Comparison of ENCODE assay signal across 10 mouse cellular contexts in genomic region chr5:140743706-140744131, GRCm38 (mm10). TPM values are rescaled to one million over a fixed set of nuclear protein-coding genes. Genes with fewer than 3 reads are reported as not detected.
DNase-seq lines count a peak whose midpoint lies in the region; ATAC-seq and TF ChIP-seq lines count a peak whose summit lies in the region.
"Had no signal": no experiment of that assay in that cellular context is flagged by ENCODE, and none has a peak within 500 bp of the region (broad histone marks: within the 10 kb centered on the region; RNA-seq: fewer than 3 reads in every experiment).

No protein-coding gene starts in this region.

- no peak overlapping the region for H3K9ac ChIP-seq in intestine, postnatal 0 days (ENCODE audit: low read depth, low read length)
- no peak overlapping the region for H3K9ac ChIP-seq in intestine, embryonic 15.5 days
- H3K9ac ChIP-seq in hindbrain, embryonic 11.5 days (ENCODE audit: low read depth, low read length) = no peak overlapping the region
- H3K9ac ChIP-seq: liver, embryonic 13.5 days; neural tube, embryonic 12.5 days had no signal

- peak; percentile 35; the same call in 1 of the 2 replicates for TF ChIP-seq CTCF in intestine, postnatal 0 days (IDR thresholded peaks at IDR 0.05; ENCODE audit: low read depth)

- H3K9me3 ChIP-seq in intestine, postnatal 0 days (ENCODE audit: control insufficient read depth) = no peaks in the 10 kb centered on the region
- no peaks in the 10 kb centered on the region for H3K9me3 ChIP-seq in intestine, embryonic 15.5 days
- no peaks in the 10 kb centered on the region for H3K9me3 ChIP-seq in hindbrain, embryonic 11.5 days (ENCODE audit: control insufficient read depth, low read length)
- H3K9me3 ChIP-seq: liver, embryonic 13.5 days; neural tube, embryonic 12.5 days had no signal

- H3K27ac ChIP-seq in intestine, postnatal 0 days (ENCODE audit: low read depth, low read length) = no peak overlapping the region
- H3K27ac ChIP-seq in intestine, embryonic 15.5 days = no peak overlapping the region
- no peak overlapping the region for H3K27ac ChIP-seq in hindbrain, embryonic 11.5 days (ENCODE audit: low read depth, low read length)
- H3K27ac ChIP-seq: liver, embryonic 13.5 days; neural tube, embryonic 12.5 days had no signal

- H3K4me3 ChIP-seq in intestine, postnatal 0 days (ENCODE audit: low read depth, low read length) = no peak overlapping the region
- H3K4me3 ChIP-seq in intestine, embryonic 15.5 days (replicated peaks) = no peak overlapping the region
- H3K4me3 ChIP-seq in hindbrain, embryonic 11.5 days (ENCODE audit: low read depth, low read length) = no peak overlapping the region
- H3K4me3 ChIP-seq: liver, embryonic 13.5 days; neural tube, embryonic 12.5 days had no signal

- ATAC-seq in intestine, postnatal 0 days = no peak
- no peak for ATAC-seq in intestine, embryonic 15.5 days
- no peak for ATAC-seq in hindbrain, embryonic 11.5 days (ENCODE audit: low FRiP score)
- no peak for ATAC-seq in erythroid progenitor cell, adult 5-6 weeks (replicated peaks; ENCODE audit: low FRiP score, poor library complexity, severe bottlenecking)

- no peaks in the 10 kb centered on the region for H3K4me1 ChIP-seq in intestine, postnatal 0 days (replicated peaks; ENCODE audit: control insufficient read depth, insufficient read depth, low read length)
- no peaks in the 10 kb centered on the region for H3K4me1 ChIP-seq in intestine, embryonic 15.5 days (replicated peaks)
- no peaks in the 10 kb centered on the region for H3K4me1 ChIP-seq in hindbrain, embryonic 11.5 days (replicated peaks; ENCODE audit: control insufficient read depth, insufficient read depth, low read length)

- DNase-seq in A20 (ENCODE audit: low read depth, low spot score) = peak; percentile 25
- DNase-seq in R1 (ENCODE audit: low read depth, low spot score) = peak; percentile 45
- DNase-seq in hindbrain, embryonic 11.5 days (ENCODE audit: low spot score) = peak; percentile 19
- DNase-seq in urinary bladder, postnatal 10 days (ENCODE audit: low spot score) = no peak
- no peak for DNase-seq in ovary, adult 18-20 months (ENCODE audit: low spot score)
- DNase-seq: liver, embryonic 13.5 days had no signal

- no peaks in the 10 kb centered on the region for H3K36me3 ChIP-seq in intestine, postnatal 0 days (ENCODE audit: control insufficient read depth, insufficient read depth)
- H3K36me3 ChIP-seq in intestine, embryonic 15.5 days = no peaks in the 10 kb centered on the region
- H3K36me3 ChIP-seq in hindbrain, embryonic 11.5 days (ENCODE audit: control insufficient read depth, insufficient read depth, low read length) = no peaks in the 10 kb centered on the region
- H3K36me3 ChIP-seq: liver, embryonic 13.5 days; neural tube, embryonic 12.5 days had no signal

- 42% methylated on average over 12 of the region's 12 CpGs for WGBS in intestine, postnatal 0 days
- 33% methylated on average over 12 of the region's 12 CpGs for WGBS in intestine, embryonic 15.5 days
- 29% methylated on average over 12 of the region's 12 CpGs for WGBS in hindbrain, embryonic 11.5 days

- H3K4me2 ChIP-seq in intestine, postnatal 0 days (replicated peaks; ENCODE audit: low read depth) = no peak overlapping the region
- H3K4me2 ChIP-seq in intestine, embryonic 15.5 days (replicated peaks) = no peak overlapping the region
- H3K4me2 ChIP-seq in hindbrain, embryonic 11.5 days (replicated peaks; ENCODE audit: low read depth, low read length) = no peak overlapping the region
- H3K4me2 ChIP-seq: liver, embryonic 13.5 days; neural tube, embryonic 12.5 days had no signal

- H3K27me3 ChIP-seq in intestine, postnatal 0 days (replicated peaks; ENCODE audit: control insufficient read depth, insufficient read depth, low read length) = no peaks in the 10 kb centered on the region
- no peaks in the 10 kb centered on the region for H3K27me3 ChIP-seq in intestine, embryonic 15.5 days (replicated peaks)
- H3K27me3 ChIP-seq in hindbrain, embryonic 11.5 days (ENCODE audit: control insufficient read depth, insufficient read depth, low read length) = no peaks in the 10 kb centered on the region
- H3K27me3 ChIP-seq: neural tube, embryonic 12.5 days had no signal

RNA-seq across cellular contexts. Expression of gene Amz1, which starts 19.8 kb away (rescaled TPM):
- polyA plus RNA-seq in intestine, postnatal 0 days (2015; fragmentation: Nextera tagmentation; extraction: Ambion mirVana) = 1.2 and 1.3 TPM in 2 replicates
- polyA plus RNA-seq in intestine, embryonic 15.5 days (2015; fragmentation: Nextera tagmentation; extraction: Ambion mirVana) = 1.1 TPM in 2 replicates
- 0.32 and 1.5 TPM in 2 replicates for polyA plus RNA-seq in hindbrain, embryonic 11.5 days (2014; fragmentation: Nextera tagmentation; extraction: Ambion mirVana)
- total RNA-seq in erythroid progenitor cell, adult 5-6 weeks (2015; ENCODE audit: low replicate concordance) = 2.2 TPM in 1 of 2 replicates, not detected in the other
- 0.13 and 1.2 TPM in 2 replicates for total RNA-seq in erythroid progenitor cell, adult 5-6 weeks (2017; ENCODE audit: low replicate concordance)

RNA-seq across cellular contexts. Expression of gene Brat1, which starts 38.9 kb away (rescaled TPM):
- 7.5 and 8.0 TPM in 2 replicates for polyA plus RNA-seq in intestine, postnatal 0 days (2015; fragmentation: Nextera tagmentation; extraction: Ambion mirVana)
- polyA plus RNA-seq in intestine, embryonic 15.5 days (2015; fragmentation: Nextera tagmentation; extraction: Ambion mirVana) = 18.9 and 20.3 TPM in 2 replicates
- polyA plus RNA-seq in hindbrain, embryonic 11.5 days (2014; fragmentation: Nextera tagmentation; extraction: Ambion mirVana) = 8.8 and 9.6 TPM in 2 replicates
- total RNA-seq in erythroid progenitor cell, adult 5-6 weeks (2015; ENCODE audit: low replicate concordance) = 0.84 and 2.2 TPM in 2 replicates
- 1.9 and 2.0 TPM in 2 replicates for total RNA-seq in erythroid progenitor cell, adult 5-6 weeks (2017; ENCODE audit: low replicate concordance)

RNA-seq across cellular contexts. Expression of gene Iqce, which starts 41.5 kb away (rescaled TPM):
- polyA plus RNA-seq in intestine, postnatal 0 days (2015; fragmentation: Nextera tagmentation; extraction: Ambion mirVana) = 5.7 and 7.0 TPM in 2 replicates
- 18.8 and 19.4 TPM in 2 replicates for polyA plus RNA-seq in intestine, embryonic 15.5 days (2015; fragmentation: Nextera tagmentation; extraction: Ambion mirVana)
- 15.1 and 16.8 TPM in 2 replicates for polyA plus RNA-seq in hindbrain, embryonic 11.5 days (2014; fragmentation: Nextera tagmentation; extraction: Ambion mirVana)
- total RNA-seq in erythroid progenitor cell, adult 5-6 weeks (2015; ENCODE audit: low replicate concordance) = 1.7 and 2.5 TPM in 2 replicates
- 3.3 and 6.2 TPM in 2 replicates for total RNA-seq in erythroid progenitor cell, adult 5-6 weeks (2017; ENCODE audit: low replicate concordance)

Comparison
In these comparisons a context has a peak if more than half of its experiments do, and no peak if none do; other contexts are left out.
1. DNase-seq: peak in A20 (single experiment), R1 (single experiment) and hindbrain, embryonic 11.5 days (single experiment); none in urinary bladder, postnatal 10 days (single experiment) and ovary, adult 18-20 months (single experiment).